Mouse (Mus musculus) Patski (cell line): ENCODE measurements around the gene Adam19. TPM values are rescaled to one million over a fixed set of nuclear protein-coding genes. Genes with fewer than 3 reads are reported as not detected.

Source experiments
- ATAC-seq: fragments of 100-300 bp; one replicate; pipeline ENCODE4 v1.8.0; 2021
- CTCF ChIA-PET: fragments of 350-600 bp; sonication (Branson Sonifier 250); formaldehyde crosslinking; loops from one replicate; lab custom pipeline; 2022; ENCODE audit warnings: inconsistent platforms; lab: Charles Lee
- POLR2A ChIA-PET: fragments of 350-600 bp; sonication (Branson Sonifier 250); formaldehyde crosslinking; loops from one replicate; lab custom pipeline; 2022; ENCODE audit warnings: antibody characterized with exemption, inconsistent platforms; lab: Charles Lee
- DNase-seq: peaks from one replicate; pipeline ENCODE4 v3.0.0-alpha.2; 2011; ENCODE audit warnings: low read depth, low spot score
- H3K27me3 ChIP-seq: fragments of 371-371 bp; one replicate; pipeline ENCODE4 v1.5.1; 2021
- CTCF ChIP-seq: fragments of 100-300 bp; IDR thresholded peaks from one replicate; pipeline ENCODE4 v1.5.1; 2021
- in situ Hi-C: fragments of 300-500 bp; cut with MboI; formaldehyde crosslinking; loops from 3 replicates; pipeline ENCODE4 v1.11.1; 2018; ENCODE audit warnings: low pct_unique_long_range_greater_than_20kb, mixed read lengths
- polyA plus RNA-seq: library from polyadenylated mRNA; unstranded; gene quantifications from one replicate; pipeline ENCODE4 v1.2.3, GENCODE M21; 2021

Gene Adam19
- polyA plus RNA-seq, 1 experiment from 2014 or later, result 0.08 TPM

DNA sequence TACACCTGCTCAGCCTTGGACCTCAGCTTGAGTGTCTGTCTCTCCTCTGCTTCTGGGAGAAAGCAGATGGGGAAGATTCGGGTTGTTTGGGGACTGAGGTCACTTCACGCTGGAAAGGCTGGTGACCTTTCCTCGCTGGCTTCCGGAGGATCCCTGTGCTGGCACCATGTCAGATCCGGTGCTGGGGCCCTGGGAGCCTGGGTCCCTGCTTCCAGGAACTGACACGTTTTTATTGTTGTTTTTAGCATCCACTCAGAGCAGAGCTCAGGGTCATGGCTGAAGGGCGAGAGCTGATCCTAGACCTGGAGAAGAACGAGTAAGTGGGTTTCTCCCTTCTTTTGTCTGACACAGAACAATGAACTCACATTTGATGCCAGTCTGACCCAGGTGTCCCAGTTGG lies 9.0 kb downstream of the Adam19 start:
- CTCF ChIA-PET, result interaction anchor here (1.5 kb wide), 1 partner anchor 13 kb away, joined by 5 read pairs; no protein-coding TSS in a partner anchor
- in situ Hi-C loops, result no loop called here
- POLR2A ChIA-PET, result no interaction called here
- H3K27me3 ChIP-seq, result no peaks in the 10 kb centered on the region
- no peak for ATAC-seq
- TF ChIP-seq CTCF, result no peak
- DNase-seq, result no peak

DNA sequence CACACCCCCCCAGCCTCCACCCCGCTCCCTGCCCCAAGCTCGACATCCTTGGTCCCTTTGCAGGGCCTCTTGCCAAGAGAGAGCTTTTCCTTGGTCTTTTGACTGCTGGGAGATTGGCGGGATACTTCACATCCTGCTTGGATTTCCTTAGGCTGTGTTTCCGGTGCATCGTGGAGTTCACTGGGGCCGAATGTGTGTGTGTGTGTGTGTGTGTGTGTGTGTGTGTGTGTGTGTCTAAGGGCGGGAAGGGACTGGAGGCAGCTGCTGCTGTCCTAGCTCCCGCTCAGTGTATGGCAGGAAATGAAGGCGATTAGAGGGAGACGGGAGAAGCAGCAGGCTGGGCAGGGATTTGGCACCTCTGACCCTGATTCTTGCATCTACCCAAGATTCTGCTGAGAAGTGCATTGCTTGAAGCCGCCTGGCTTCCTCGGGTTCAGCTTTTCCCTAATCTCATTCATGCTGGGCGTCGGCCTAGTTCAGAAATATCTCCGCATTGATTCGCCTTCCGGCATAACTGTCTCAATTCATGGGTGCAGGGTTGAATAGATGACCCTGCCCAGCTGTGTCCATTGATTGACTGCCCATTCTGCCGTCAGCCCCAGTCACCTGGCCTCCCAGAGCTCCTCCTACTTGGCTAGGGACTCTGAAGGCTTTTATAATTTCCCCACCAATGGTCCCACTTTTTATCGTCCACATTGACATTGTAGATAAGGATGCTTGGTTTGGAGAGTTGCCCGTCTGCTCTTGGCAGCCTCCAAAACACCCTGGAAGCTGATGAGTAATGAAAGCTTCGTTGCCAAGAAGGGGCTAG lies 9.6 kb downstream of the Adam19 start:
- ChIA-PET POLR2A (no interaction called here), CTCF (interaction anchor here (1.5 kb wide), 1 partner anchor 12 kb away, joined by 5 read pairs; no protein-coding TSS in a partner anchor)
- ATAC-seq (no peak), DNase-seq (no peak)
- no peak for TF ChIP-seq CTCF
- in situ Hi-C loops, result no loop called here
- H3K27me3 ChIP-seq, result no peaks in the 10 kb centered on the region

DNA sequence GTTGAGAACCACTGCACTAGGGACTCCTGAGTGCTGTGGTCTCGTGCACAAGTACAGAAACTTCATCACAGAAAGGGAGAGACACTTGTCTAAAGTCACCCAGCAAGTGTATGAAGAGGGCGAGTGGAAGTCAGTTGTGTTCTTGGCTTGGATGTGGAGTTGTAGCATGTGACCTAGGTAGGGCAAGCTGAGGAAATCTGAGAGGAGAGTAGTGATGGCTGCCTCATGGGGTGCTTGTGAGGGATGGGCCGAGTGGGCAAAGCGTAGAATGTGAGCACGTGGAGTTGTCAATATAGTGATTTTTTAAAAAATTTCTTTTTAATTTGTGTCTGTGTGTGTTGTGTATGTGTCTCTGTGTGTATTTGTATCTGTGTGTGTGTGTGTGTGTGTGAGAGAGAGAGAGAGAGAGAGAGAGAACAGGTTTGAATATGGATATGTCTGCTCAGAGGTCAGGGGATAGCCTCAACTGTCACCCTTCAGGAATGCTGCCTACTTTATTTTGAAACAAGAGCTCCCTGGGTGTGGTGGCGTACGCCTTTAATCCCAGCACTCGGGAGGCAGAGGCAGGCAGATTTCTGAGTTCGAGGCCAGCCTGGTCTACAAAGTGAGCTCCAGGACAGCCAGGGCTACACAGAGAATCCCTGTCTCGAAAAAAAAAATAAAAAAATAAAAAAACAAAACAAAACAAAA lies 11.7 kb downstream of the Adam19 start:
- no peak for ATAC-seq
- TF ChIP-seq CTCF, result no peak
- no peak for DNase-seq
- ChIA-PET POLR2A (no interaction called here), CTCF (no interaction called here)
- H3K27me3 ChIP-seq, result no peaks in the 10 kb centered on the region
- in situ Hi-C loops, result no loop called here

DNA sequence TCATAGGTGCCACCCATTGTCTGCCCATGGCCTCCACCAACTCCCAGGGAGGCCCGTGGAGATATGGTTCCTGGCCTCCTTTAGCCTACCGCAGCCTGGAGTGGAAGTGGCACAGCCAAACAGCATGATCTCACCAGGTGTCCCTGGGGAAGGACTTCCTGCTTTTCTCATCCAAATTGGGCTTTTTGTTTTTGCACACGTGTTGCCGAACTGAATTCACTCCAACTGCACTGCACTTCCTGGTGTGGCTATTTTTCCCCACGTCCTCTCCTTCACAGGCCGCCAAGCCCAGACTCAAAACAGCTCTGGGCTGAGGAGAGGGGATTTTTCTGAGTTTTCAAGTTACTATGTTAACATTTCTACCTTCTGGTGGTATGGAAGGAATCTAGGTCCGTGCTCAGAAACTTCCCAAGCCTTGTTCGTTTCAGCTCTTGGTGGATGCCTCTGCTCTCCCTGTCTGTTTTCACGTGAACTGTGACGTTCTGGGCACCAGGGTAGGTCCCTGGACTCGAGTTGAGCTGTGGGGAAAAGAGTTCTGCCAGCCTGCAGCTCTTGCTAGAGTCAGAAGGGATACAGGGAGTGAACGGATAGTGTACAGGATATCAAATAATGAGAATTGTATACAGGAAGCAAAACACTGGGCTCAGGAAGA lies 13.1 kb downstream of the Adam19 start:
- ChIA-PET CTCF (no interaction called here), POLR2A (no interaction called here)
- no peaks in the 10 kb centered on the region for H3K27me3 ChIP-seq
- DNase-seq (no peak), ATAC-seq (no peak)
- no peak for TF ChIP-seq CTCF
- in situ Hi-C loops, result no loop called here

DNA sequence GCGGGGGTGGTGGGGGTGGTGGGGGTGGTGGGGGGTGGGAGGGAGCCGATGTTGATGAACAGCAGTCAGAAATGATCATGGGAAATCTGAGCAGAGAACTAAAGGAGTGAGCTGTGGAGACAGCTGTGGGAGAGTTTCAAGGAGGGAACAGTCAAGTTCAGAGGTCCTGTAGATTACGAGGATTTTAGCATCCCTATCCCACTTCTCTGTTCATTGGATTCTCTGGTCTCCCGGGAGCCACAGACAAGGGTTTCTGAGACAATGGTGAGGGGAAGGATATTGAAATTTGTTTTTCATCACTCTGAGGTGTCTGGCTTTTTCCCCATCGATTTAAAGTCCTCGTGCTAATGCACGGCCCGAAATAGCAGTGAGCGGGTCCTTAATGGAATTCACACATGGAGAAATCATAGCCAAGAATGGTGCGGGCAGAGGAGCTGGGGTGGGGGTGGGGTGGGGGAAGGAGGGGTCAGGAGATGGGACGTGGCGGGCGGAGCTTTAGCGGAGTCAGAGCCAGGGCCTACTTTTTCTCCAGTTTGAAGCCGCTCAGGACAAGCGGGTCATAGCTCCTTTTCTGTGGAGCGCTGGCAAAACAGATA lies 13.7 kb downstream of the Adam19 start:
- TF ChIP-seq CTCF, result no peak
- no peak for DNase-seq

DNA sequence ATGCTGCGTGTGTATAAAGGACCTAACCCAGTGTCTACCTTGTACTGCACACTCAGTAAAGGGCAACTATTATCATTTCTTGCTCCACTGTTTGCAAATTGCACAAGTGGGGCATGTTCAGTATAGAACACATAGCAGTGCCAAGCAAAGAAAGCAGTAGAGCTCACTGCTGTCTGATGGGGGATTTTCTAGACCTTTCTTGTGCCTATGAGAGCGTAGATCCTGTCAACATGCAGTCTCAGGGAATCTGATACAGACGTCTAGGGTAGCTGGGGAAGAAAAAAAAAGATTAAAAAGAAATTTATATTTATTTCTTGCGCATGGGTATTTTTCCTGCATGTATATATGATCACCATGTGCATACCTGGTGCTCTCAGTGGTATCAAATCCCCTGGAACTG lies 14.4 kb downstream of the Adam19 start:
- ATAC-seq (no peak), DNase-seq (no peak)
- POLR2A ChIA-PET, result no interaction called here
- no peaks in the 10 kb centered on the region for H3K27me3 ChIP-seq
- CTCF ChIA-PET, result interaction anchor here (1.1 kb wide), 1 partner anchor 24 kb away, joined by 3 read pairs; no protein-coding TSS in a partner anchor
- in situ Hi-C loops, result no loop called here
- no peak for TF ChIP-seq CTCF

More for the DNA sequence above, 13.7 kb downstream of the Adam19 start:
- no peaks in the 10 kb centered on the region for H3K27me3 ChIP-seq
- no peak for ATAC-seq
- ChIA-PET CTCF (no interaction called here), POLR2A (no interaction called here)
- in situ Hi-C loops, result no loop called here

DNA sequence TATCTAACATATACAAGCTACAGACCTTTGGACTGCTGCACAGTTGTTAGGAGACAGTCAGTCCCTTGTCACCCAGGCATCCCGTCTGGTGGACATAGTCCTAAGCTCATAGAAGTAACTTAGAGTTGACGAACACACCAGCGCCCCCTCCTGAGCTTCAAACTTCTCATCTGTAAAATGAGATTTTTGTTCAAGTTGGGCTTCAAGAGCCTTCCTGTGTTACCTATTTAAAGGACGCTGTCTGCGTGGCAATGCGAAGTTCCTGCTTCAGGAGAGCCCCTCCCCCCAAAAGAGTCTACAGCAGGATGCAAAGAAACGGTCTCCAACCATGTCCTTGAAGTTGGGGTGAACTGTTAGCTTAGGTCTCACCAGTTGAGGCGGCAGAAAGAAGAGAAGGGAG lies 15.0 kb downstream of the Adam19 start:
- POLR2A ChIA-PET, result no interaction called here
- no peaks in the 10 kb centered on the region for H3K27me3 ChIP-seq

DNA sequence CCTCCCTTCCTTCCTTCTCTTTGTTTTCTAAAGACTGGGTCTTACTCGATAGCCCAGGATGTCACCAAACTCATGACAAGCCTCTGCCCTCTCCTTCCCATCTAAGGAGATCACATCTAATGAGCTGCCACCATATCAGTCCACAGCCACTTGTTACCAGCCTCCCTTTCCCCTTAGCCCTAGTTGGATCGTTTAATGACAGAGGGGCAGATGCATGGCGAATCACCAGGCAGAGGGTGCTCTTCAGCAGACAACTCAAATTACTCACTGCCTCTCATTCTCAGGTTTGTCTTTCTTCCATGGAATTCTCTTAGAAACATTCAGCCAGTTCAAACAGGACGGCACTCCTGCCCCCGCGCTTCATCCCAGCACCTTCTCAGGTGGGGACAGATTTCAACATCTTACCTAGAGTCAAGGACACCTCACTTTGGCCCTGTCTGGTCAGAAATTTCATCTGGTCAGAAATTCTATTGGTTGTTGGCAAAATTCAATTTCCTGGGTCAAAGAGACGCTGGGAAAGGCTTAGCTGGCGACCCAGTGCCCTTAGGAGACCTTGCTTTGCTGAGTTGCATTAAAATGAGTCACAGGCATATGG lies 16.8 kb downstream of the Adam19 start:
- in situ Hi-C loops, result no loop called here
- ChIA-PET CTCF (interaction anchor here (1.3 kb wide), 1 partner anchor 9 kb away, joined by 3 read pairs; no protein-coding TSS in a partner anchor), POLR2A (no interaction called here)
- ATAC-seq (no peak), DNase-seq (no peak)
- TF ChIP-seq CTCF, result no peak
- no peaks in the 10 kb centered on the region for H3K27me3 ChIP-seq

More for the DNA sequence above, 15.0 kb downstream of the Adam19 start:
- in situ Hi-C loops, result no loop called here
- DNase-seq (no peak), ATAC-seq (no peak)
- CTCF ChIA-PET, result interaction anchor here (1.1 kb wide), 1 partner anchor 25 kb away, joined by 3 read pairs; no protein-coding TSS in a partner anchor
- no peak for TF ChIP-seq CTCF

DNA sequence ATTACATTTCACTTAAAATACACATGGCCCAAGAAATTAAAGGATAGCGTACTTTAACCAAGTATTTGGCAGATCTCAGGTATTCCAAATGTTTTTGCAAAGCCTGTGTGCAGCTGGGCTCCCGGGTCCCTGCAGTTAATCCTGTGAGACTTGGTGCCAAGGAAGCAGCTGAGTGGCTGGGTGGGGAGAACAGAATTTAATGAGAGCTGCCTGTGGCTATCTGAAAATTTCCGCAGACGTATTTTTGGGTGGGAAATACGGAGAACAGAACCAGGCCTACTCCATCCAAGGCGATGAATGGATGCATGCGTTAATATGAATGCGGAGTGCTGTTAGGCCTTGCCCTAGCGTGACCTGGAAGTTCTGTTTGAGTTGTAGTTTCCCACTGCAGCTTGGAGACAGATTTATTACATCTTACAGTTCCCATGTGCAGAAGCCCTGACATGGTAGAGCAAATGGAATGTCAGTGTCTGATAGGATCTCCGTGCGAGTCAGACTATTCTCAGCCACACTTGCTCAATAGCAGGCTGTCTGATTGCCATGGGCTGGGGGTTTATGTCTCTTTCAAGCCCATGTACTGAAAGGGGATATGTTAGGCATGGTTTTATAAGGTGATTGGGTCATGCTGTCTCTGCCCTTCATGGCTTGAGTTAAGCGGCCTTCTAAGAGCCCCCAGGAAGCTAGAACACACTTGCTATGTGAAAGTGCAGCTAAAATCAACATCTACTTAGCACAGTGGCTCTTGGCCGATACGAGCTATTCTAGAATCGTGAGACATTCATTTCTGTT lies 17.5 kb downstream of the Adam19 start:
- TF ChIP-seq CTCF, result no peak
- DNase-seq, result no peak
- ATAC-seq, result no peak
- in situ Hi-C loops, result no loop called here
- ChIA-PET CTCF (interaction anchor here (1.3 kb wide), 1 partner anchor 8 kb away, joined by 3 read pairs; no protein-coding TSS in a partner anchor), POLR2A (no interaction called here)
- no peaks in the 10 kb centered on the region for H3K27me3 ChIP-seq
